Mouse (Mus musculus) T-cell, adult 66 days (primary cell): Measurements from ENCODE around the gene Olfr1316. TPM values are rescaled to one million over a fixed set of nuclear protein-coding genes. Genes with fewer than 3 reads are reported as not detected.

Experiments used
- total RNA-seq, 2 experiments: library from RNA; stranded (reverse); gene quantifications; 3 replicates in 1 of 2; 4 replicates in 1 of 2; pipeline ENCODE4 v1.2.4; 2023

Olfr1316 gene
- not detected for total RNA-seq

GRCm38 (mm10) chr2:112134877-112135276, at the start of gene Olfr1316:
TSS of gene Olfr1316 (minus strand) at chr2:112134977.

GRCm38 (mm10) chr2:112153898-112154297, 19.1 kb upstream of the Olfr1316 start, which contains the start of gene Olfr1318:
TSS of gene Olfr1318 (plus strand) at chr2:112154198.

GRCm38 (mm10) chr2:112140029-112140428, 5.3 kb upstream of the Olfr1316 start, which contains the start of gene Olfr1317:
TSS of gene Olfr1317 (plus strand) at chr2:112140329.

GRCm38 (mm10) chr2:112115340-112115739, 19.4 kb downstream of the Olfr1316 start, which contains the start of gene Olfr1315-ps1:
TSS of gene Olfr1315-ps1 (minus strand) at chr2:112115440.

GRCm38 (mm10) chr2:112096681-112097080, 38.1 kb downstream of the Olfr1316 start, which contains the start of gene Olfr1314:
TSS of gene Olfr1314 (minus strand) at chr2:112096781.

GRCm38 (mm10) chr2:112077743-112078142, 57.0 kb downstream of the Olfr1316 start, which contains the start of gene Olfr1313:
TSS of gene Olfr1313 (minus strand) at chr2:112077843.

Other genes starting within 250 kb of the Olfr1316 start
- not detected for gene Olfr1306, start 218.7 kb downstream of the Olfr1316 start, total RNA-seq
- under 1 TPM; 0.15 to 0.17 TPM for gene Olfr1307, start 185.5 kb downstream of the Olfr1316 start, total RNA-seq
- not detected for gene Olfr1308, start 170.0 kb downstream of the Olfr1316 start, total RNA-seq
- gene Olfr1309, start 144.7 kb downstream of the Olfr1316 start, total RNA-seq = not detected
- not detected for gene Olfr1310, start 122.3 kb downstream of the Olfr1316 start, total RNA-seq
- gene Olfr1311, start 110.6 kb downstream of the Olfr1316 start, total RNA-seq = not detected
- not detected for gene Olfr1312, start 84.7 kb downstream of the Olfr1316 start, total RNA-seq
- not detected for gene Olfr1313, start 57.1 kb downstream of the Olfr1316 start, total RNA-seq
- gene Olfr1314, start 38.2 kb downstream of the Olfr1316 start, total RNA-seq = not detected
- gene Olfr1315-ps1, start 19.5 kb downstream of the Olfr1316 start, total RNA-seq = not detected
- gene Olfr1317, start 5.4 kb upstream of the Olfr1316 start, total RNA-seq = not detected
- not detected for gene Olfr1318, start 19.2 kb upstream of the Olfr1316 start, total RNA-seq
- gene Lpcat4, start 104.5 kb upstream of the Olfr1316 start, total RNA-seq = 10 to 100 TPM; 60.3 TPM
- not detected for gene Nutm1, start 124.3 kb upstream of the Olfr1316 start, total RNA-seq
- gene Nop10, start 126.9 kb upstream of the Olfr1316 start, total RNA-seq = 10 to 100 TPM; 65.6 to 74.8 TPM
- 100 to 1,000 TPM; 121 to 133 TPM for gene Slc12a6, start 130.8 kb upstream of the Olfr1316 start, total RNA-seq
- gene Gm21985, start 131.3 kb upstream of the Olfr1316 start, total RNA-seq = 1 to 10 TPM in 1 of 2 experiments, not detected in 1; 1.3 TPM
- 10 to 100 TPM; 34.3 to 40.4 TPM for gene Emc4, start 233.1 kb upstream of the Olfr1316 start, total RNA-seq
- gene Katnbl1, start 244.2 kb upstream of the Olfr1316 start, total RNA-seq = 10 to 100 TPM; 11.9 to 15.6 TPM